Mouse (Mus musculus): Measurements from ENCODE around the gene Srgap2.

Gene Srgap2

DNA sequence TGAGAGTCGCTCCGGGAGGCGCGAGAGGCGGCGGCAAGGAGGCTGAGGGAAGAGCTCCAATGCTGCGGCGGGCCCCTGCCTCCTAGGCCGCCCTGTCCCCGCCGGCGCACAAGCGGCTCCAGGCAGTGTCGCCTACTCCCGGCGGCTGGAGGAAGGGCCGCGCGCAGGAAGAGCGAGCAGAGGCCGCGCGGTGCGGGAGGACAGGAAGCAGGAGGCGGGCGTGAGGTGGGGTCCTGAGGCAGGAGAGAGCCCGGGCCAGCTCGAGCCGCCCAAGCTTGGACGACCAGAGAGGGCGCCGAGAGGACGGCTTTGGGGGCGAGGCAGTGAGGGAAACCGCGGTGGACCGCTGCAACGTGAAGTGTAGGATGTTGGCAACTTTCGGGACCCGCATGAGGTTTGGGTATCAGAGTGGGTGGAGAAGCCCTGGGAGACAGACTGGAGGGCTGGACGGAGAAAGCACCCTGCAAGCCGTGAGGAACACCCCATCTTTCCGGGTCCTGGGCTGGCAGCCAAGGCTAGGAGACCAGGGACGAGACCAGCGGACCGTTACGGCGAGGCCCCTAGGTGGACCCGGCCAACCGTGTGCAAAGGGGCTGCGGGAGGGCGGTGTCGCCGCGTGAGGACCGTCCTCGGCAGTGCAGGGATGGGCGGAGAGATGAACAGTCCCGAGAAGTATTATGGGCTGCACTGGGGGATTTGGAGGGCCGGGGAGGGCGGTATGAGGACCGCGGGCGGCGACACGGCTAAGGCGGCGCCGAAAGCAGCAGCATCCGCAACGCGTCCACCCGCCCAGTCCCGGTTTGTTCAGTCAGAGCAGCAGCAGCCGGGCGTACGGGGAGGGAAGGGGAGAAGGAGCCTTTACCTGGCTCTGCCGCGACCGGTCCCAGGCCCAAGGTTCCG lies 531 bp downstream of the Srgap2 start:
- peak in 1 of 2 experiments; percentile 71 for DNase-seq (ENCODE audit: low spot score in 2 of 2)

DNA sequence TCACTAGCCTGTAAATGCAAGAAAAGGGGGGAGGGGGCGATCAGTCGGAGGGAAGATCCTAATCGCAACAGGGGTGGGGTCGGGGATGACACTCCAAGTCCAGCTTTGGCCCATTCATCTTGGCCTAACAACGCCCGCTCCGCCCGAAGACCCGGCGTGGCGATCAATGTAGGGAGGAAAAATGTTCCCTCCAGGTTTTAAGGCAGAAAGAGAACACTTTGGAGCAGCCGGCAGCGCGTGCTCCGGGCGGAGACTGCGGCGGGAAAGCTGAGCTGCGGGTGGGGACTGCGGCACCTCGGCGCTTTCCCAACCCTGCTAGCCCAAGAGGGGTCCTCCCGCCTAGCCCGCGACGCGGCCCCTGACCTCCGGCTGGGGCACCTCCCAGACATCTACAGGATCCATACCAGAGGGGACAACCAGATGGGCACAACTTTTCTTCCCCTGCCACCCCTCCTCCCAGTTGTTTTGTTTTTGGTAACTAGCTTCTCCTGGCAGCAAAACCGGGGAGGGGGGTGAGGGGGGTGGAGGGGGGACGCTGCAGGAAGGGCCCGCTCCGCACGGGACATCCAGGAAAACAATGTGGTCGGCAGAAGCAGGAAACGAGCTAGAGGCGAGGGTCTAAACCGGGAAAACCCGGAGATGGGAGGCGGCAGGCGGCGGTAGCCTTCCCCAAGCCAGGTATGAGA lies 1.4 kb downstream of the Srgap2 start:
- peak; percentile 43 to 51 for DNase-seq (ENCODE audit: low spot score in 2 of 2)

DNA sequence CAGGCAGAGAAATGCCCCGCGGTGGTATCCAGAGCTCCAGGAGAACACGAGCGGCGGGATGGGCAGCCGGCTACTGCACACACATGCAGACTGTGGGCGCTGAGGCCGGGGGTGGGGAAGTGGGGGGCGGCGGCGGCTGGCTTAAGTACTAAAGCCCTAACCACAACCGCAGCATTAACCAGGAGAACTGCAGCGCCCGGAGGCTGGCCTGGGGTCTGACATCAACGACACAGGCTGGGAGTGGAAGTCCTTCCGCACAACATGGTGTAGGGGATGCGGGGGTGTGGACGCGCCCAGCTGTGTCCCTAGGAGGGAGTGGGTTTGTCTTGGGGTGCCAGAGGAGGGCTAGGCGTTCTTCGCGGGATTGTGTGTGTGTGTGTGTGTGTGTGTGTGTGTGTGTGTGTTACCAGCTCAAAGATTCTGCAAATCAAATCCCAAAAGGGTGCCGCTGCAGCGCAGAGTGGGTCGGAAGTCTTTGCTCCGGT lies 2.0 kb downstream of the Srgap2 start:
- DNase-seq (ENCODE audit: low spot score in 2 of 2) = peak; percentile 26 to 49

DNA sequence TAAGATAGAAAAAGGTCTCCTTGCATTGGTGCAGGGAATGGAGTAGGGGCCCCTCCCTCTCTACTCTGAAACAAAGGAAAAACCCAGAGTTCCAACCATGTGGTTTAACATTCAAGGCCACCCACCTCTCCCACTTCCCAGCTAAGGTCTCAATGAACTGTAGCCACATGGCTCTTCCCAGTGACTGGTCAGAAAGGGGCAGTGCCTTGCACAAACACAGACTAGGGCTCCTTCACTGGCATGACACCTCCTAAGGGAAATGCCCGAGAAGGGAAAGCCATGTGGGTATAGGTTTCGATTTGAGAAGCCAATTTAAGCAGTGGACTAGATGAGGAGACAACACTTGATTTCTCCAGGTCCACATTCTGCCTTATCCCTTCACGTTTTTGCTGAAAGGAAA lies 3.4 kb downstream of the Srgap2 start:
- no peak for DNase-seq (ENCODE audit: low spot score in 2 of 2)

GRCm38 (mm10) chr1:131516588-131516987 lies 10.6 kb downstream of the Srgap2 start:
- DNase-seq (ENCODE audit: low spot score in 2 of 2) = no peak

DNA sequence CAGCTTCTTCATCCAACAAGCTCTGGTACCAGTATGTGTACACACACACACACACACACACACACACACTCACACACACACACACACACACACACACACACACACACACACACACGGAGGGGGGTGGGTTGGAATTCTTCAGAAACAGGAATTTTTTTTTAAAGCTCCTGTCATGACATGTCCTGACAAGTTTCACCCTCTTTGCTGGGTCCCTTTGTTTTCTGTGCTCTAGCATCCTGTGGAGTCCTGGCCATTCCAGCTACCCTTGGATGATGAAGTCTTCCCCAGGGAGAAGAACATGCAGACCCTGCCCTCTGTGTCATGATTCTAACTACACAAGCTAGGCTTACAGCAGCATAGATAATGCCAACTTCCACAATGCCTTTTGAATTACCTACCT lies 13.0 kb downstream of the Srgap2 start:
- DNase-seq (ENCODE audit: low spot score in 2 of 2) = no peak

DNA sequence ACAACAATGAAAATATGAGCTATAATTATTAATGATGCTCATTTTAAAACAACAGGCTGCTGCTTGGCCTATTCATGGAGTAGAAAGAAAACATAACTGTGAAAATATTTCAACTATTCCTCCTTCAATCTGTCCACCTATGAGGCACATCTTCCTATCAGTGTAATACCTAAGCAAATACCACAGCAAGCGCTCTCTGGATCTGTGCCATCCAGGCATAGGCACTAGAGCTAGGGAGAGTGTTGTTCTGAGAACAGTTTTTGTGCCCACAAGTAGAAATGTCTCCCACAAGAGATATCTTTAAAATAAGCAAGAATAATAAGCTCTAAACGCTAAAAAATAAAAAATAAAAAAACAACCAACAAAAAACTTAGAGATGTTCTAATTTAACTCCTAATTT lies 14.0 kb downstream of the Srgap2 start:
- no peak for DNase-seq (ENCODE audit: low spot score in 2 of 2)

DNA sequence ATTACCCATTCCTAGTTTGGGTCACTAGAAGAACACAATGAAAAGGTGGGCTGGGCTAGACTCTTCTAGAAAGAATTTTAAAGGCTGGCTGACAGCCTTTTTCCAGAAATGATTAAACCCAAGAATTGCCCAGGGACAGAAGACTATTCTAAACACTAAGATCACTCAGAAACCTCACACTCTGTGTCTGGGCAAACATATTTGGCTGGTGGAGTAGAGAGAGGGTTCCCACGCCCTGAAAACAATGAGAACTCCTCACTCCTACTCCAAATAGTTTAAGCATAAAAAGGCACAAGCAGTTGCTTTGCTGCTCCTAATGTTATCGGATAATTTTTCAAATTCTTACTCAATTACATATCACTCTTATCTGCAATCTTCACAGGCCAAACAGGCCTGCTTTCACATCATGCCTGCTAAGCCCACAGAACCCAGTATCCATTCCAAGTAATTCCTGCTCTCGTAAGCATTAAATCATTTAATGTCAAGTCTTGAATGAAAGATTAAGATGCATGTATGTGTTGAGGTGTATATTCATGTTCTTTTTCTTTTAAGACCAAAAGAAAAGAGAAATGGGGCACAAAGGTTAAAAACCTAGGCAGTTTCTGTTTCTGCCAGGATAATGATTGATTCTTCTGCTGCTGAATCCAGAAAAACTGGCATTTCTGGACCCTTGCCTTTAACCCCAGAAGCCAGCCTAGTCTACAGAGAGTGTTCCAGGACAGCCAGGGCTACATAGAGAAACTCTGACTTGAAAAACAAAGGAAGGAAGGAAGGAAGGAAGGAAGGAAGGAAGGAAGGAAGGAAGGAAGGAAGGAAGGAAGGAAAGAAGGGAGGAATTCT lies 15.3 kb downstream of the Srgap2 start:
- DNase-seq (ENCODE audit: low spot score in 2 of 2) = no peak

DNA sequence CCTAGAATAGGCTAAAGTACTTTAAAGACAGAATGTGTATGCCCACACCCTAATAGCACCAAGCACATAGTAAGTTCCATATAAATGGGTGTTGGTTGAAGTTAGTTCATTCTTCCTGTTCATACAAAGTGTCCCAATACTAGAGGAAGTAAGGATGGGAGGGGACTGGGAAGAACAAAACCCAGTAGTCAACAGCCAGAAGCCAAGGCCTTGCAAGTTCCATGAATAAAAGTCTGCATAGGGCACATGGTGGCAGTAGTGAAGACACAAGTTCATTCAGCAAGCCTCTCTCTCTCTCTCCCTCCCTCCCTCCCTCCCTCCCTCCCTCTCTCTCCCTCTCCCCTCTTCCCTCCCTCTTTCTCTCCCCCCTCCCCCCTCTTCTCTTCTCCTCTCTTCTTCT lies 16.0 kb downstream of the Srgap2 start:
- no peak for DNase-seq (ENCODE audit: low spot score in 2 of 2)

- no peak for DNase-seq (ENCODE audit: low spot score in 2 of 2)
Observed at GRCm38 (mm10) chr1:131501681-131502080, 25.5 kb downstream of the Srgap2 start.

- no peak for DNase-seq (ENCODE audit: low spot score in 2 of 2)
Observed at GRCm38 (mm10) chr1:131498231-131498630, 28.9 kb downstream of the Srgap2 start.

DNA sequence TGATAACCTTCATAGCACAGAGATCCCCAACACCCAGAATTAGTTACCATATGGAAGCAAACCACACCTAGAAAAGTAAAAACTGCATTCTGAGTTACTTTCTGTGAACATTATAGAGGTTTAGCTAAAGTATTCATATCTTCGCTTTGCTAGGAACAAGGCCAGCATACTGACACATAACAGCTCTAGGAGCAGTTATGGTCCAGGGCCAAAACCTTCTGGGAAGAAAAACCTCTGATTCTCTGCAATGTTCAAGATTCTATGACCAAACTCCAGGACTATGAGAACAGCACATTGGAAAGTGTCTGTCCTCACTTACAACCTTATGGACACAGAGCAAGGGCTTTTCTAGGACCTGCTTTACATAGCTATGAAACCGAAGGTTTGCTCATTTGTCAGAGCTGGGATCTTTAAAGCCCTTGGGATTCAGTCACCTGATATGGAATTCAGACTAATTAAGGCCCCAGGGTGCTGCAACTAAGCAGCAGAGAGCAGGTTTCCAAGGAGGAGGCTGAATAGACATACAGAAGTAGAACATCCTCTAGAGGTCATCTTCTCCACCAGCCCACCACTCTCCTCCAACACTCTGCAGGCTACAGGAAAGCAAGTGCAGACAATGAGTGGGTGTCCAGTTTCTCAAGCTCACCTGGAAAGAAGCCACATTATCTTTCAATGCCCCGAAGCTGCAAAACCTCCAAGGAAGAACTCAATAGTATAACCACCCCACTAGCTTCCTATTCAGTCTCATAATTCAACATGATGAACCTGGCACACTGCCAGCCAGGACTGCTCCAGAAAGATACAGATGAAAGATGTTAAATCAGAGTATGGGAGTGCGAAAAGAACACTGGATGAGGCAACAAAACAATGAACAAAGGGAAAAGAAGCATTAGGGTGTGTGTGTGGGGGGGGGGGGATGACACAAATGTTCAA lies 32.9 kb downstream of the Srgap2 start:
- peak in 1 of 2 experiments; percentile 29 for DNase-seq (ENCODE audit: low spot score in 2 of 2)

DNA sequence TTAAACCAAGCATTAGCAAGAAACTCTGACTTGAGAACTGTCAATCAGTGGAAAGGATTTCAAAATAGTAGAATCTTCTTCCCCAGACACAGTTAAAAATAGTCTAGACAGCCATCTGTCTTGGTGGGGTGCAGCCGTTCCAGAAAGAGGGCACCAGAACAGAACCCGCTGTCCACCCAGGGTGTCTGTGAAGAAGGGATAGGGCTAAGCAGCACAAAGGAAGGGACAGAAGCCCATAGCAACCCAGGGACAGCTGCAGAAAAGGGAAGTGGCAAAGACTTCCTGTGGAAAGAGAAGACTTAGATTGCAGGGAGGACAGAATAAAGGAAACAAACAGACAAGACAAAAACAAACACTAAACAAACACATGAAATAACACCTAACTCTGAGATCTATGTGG lies 34.8 kb downstream of the Srgap2 start:
- no peak for DNase-seq (ENCODE audit: low spot score in 2 of 2)

- no peak for DNase-seq (ENCODE audit: low spot score in 2 of 2)
Observed at GRCm38 (mm10) chr1:131491579-131491978, 35.6 kb downstream of the Srgap2 start.

GRCm38 (mm10) chr1:131489312-131489711 lies 37.8 kb downstream of the Srgap2 start:
- DNase-seq (ENCODE audit: low spot score in 2 of 2) = no peak

DNA sequence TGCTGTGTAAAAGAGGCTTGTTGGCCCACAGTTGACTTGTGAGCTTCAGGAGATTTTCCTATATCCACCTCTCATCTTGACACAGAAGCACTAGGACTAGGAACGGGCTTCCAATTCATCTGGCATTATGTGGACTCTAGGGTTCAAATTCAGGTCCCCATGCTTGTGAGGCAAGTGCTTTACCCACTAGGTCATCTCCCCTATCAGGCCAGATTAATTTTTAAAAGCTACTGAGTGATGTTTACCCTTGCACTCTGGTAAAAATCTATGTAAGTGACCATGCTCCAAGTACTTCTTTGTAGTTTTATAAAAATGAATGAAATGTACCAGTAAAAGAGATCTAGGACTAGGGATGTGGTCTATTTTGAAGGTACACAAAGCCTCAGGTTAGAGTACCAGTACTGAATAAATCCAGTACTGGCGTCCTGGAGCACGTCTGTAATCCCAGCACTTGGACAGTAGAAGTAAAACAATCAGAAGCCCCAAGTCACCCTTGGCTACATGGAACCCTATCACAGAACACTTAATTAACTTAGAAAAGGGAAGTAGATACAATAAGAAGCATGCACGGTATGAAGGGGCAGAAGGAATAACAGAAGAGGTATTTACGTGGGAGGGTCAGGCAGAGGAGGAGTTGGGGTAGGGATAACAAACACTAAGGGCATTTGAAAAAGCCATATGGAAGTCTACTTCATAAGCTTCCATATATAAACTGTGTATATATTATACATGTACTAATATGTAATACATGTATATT lies 40.9 kb downstream of the Srgap2 start:
- no peak for DNase-seq (ENCODE audit: low spot score in 2 of 2)

- no peak for DNase-seq (ENCODE audit: low spot score in 2 of 2)
Observed at GRCm38 (mm10) chr1:131482242-131482641, 44.9 kb downstream of the Srgap2 start.

DNA sequence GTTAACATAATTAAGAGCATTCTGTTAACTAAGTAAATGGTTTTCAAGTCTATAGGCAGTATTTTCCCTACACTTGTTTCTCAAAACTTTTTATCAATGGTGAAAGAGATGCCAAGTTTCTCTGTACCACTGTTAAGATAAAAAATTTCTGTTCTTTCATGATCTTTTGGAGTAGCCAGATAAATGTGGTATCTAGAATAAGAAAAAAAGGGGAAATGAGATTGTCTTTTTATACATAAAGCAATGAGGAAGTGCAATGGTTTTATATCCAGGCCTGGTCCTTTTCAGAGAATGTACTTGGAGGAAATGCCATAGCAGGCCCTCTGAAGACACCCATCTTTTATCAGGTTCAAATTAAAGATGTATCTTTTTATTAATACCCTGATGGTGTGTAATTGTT lies 45.8 kb downstream of the Srgap2 start:
- no peak for DNase-seq (ENCODE audit: low spot score in 2 of 2)

GRCm38 (mm10) chr1:131478770-131479305 lies 48.3 kb downstream of the Srgap2 start:
- DNase-seq (ENCODE audit: low spot score in 2 of 2) = no peak

- DNase-seq (ENCODE audit: low spot score in 2 of 2) = no peak
Observed at GRCm38 (mm10) chr1:131475306-131475705, 51.8 kb downstream of the Srgap2 start.
